Mouse (Mus musculus) ES-Bruce4 (cell line): ENCODE data around the gene Prrg4. TPM values are rescaled to one million over a fixed set of nuclear protein-coding genes. Genes with fewer than 3 reads are reported as not detected.
A peak's percentile ranks its signal among the peaks of the same experiment; 100 is the strongest.

ENCODE experiments used
- H3K27ac ChIP-seq: 2 replicates; pipeline ENCODE4 v1.5.1; 2012; ENCODE audit warnings: low read length, inconsistent platforms; ENCODE audit not compliant: insufficient read depth
- H3K27me3 ChIP-seq: 2 replicates; pipeline ENCODE4 v1.6.1; 2012; ENCODE audit warnings: mild to moderate bottlenecking, low read length, inconsistent platforms; ENCODE audit not compliant: control insufficient read depth, poor library complexity, insufficient read depth, severe bottlenecking
- H3K36me3 ChIP-seq: 2 replicates; pipeline ENCODE4 v1.6.1; 2012; ENCODE audit warnings: inconsistent platforms, mild to moderate bottlenecking, low read length, moderate library complexity; ENCODE audit not compliant: control insufficient read depth, poor library complexity, insufficient read depth, severe bottlenecking
- H3K4me1 ChIP-seq: one replicate; pipeline ENCODE4 v1.8.1; 2011; ENCODE audit warnings: low read length; ENCODE audit not compliant: control insufficient read depth, insufficient read depth
- H3K4me3 ChIP-seq: 2 replicates; pipeline ENCODE4 v1.5.1; 2011; ENCODE audit warnings: low read depth, mild to moderate bottlenecking, low read length
- H3K9ac ChIP-seq: 2 replicates; pipeline ENCODE4 v1.6.1; 2012; ENCODE audit warnings: low read depth, mild to moderate bottlenecking, inconsistent platforms; ENCODE audit not compliant: poor library complexity, severe bottlenecking
- H3K9me3 ChIP-seq: replicated peaks from 2 replicates; pipeline ENCODE4 v1.6.1; 2012; ENCODE audit warnings: mild to moderate bottlenecking, low read length, inconsistent platforms; ENCODE audit not compliant: control insufficient read depth, poor library complexity, insufficient read depth, severe bottlenecking
- CTCF ChIP-seq: IDR thresholded peaks from one replicate; pipeline ENCODE4 v1.8.1; 2011; ENCODE audit warnings: low read depth, low read length
- EP300 ChIP-seq: IDR thresholded peaks from 2 replicates; pipeline ENCODE4 v1.6.1; 2011; ENCODE audit warnings: low read depth, low read length; ENCODE audit not compliant: insufficient read depth
- POLR2A ChIP-seq: IDR thresholded peaks from one replicate; pipeline ENCODE4 v1.8.1; 2011; ENCODE audit warnings: low read length; ENCODE audit not compliant: insufficient read depth
- polyA plus RNA-seq: library from polyadenylated mRNA; stranded (reverse); fragments of >200 nt; gene quantifications from 2 replicates; pipeline ENCODE4 v1.2.4, GENCODE M21; 2011; ENCODE audit warnings: low read depth; ENCODE audit not compliant: missing spikeins, insufficient read depth, insufficient read length

Prrg4 gene
- polyA plus RNA-seq, 1 experiment: 64.3 TPM

DNA sequence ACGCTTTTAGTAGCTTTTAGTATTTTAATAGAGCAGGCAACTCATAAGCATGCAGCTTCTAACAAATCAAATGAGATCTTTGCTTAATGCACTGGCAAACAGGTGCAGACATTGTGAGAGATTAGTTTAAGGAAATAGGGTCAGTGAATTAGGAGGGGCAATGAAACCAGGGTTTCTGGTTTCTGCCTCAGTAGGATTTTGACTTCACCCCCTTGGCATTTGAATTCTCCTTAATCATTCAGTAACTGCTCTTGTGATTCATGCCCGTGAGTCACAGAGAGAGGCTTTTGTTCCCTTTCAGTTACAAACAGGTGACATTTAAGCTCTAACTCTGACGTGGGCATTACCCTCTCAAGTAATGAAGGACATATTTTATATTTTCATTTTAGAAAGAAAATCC is 6.1 kb upstream of the Prrg4 start:
- no peak for TF ChIP-seq EP300
- TF ChIP-seq CTCF: no peak
- TF ChIP-seq POLR2A: no peak
- H3K27ac ChIP-seq: peak overlapping the region; percentile 88
- H3K27me3 ChIP-seq: no peaks in the 10 kb centered on the region
- peaks cover 3% of the 10 kb centered on the region for H3K4me1 ChIP-seq
- no peaks in the 10 kb centered on the region for H3K9me3 ChIP-seq
- no peak overlapping the region for H3K4me3 ChIP-seq
- no peaks in the 10 kb centered on the region for H3K36me3 ChIP-seq
- H3K9ac ChIP-seq: peak overlapping the region; percentile 50; the same call in 1 of the 2 replicates

DNA sequence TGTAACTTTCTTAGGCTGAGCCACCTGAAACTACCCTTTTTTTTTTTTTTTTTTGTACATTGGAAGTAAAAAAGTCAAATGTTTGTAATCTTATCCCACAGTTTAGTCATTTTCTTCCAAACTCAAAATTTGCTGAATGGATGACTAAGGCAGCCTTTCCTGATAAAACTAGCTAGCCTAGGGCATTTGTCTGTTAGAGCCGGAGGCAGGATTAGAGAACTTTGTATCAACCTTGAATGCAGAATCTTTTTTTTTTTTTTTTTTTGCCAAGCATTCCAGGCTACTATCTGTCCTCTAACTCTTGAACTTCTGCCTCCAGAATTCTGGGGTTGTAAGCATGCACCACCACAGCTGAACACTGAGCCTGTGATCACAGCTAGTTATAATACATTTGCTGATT is 5.2 kb upstream of the Prrg4 start:
- TF ChIP-seq CTCF (no peak), POLR2A (no peak), EP300 (no peak)
- H3K9me3 ChIP-seq: no peaks in the 10 kb centered on the region
- no peaks in the 10 kb centered on the region for H3K36me3 ChIP-seq
- peaks cover 3% of the 10 kb centered on the region for H3K4me1 ChIP-seq
- H3K27me3 ChIP-seq: no peaks in the 10 kb centered on the region
- no peak overlapping the region; the same call in 1 of the 2 replicates for H3K27ac ChIP-seq
- H3K9ac ChIP-seq: no peak overlapping the region
- no peak overlapping the region for H3K4me3 ChIP-seq

DNA sequence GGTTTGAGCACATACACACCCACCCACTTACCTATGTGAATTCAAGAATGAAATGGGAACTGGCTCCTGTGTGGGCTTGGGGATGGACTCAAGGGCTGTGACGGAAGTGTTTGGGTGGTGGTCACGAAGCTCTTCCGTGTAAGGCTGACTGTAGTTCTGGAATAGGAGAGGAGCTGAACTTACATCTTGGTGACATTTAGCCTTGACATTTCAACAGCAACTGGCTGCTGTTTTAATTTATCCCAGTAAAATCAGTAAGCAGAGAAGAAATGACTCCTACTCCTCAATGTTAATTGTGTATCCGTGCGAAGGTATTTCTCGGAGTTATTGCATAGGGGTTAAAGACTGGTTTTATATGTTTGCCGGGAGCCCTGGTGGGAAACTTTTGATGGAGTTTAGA is 2.9 kb upstream of the Prrg4 start:
- Histone ChIP-seq H3K27me3 (no peaks in the 10 kb centered on the region), H3K36me3 (no peaks in the 10 kb centered on the region; the same call in 1 of the 2 replicates), H3K4me3 (no peak overlapping the region), H3K4me1 (peaks cover 3% of the 10 kb centered on the region), H3K9ac (no peak overlapping the region), H3K27ac (peak overlapping the region; percentile 55), H3K9me3 (no peaks in the 10 kb centered on the region)
- TF ChIP-seq POLR2A (no peak), EP300 (no peak), CTCF (no peak)

DNA sequence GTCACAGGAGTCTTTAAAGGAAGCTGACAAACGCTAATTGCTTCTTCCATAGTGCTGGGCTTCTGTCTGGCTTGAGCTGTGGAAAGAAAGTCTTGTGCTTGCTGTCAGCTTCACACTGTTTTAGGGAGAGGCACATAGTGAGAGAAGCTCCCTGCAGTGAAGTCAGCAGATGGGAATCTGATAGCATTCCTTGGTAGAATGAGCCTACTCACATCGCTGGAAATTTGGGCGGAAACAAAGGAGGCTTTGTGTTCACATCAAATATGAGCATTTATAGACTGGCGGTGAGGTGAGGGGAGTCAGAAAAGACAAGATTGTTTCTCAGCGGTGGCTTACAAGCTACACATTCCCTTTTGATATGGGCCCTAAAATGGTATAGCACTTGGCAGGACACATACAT is 2.0 kb upstream of the Prrg4 start:
- Histone ChIP-seq H3K27ac (peak overlapping the region; percentile 73), H3K4me1 (peaks cover 3% of the 10 kb centered on the region), H3K36me3 (peaks cover 2% of the 10 kb centered on the region; the same call in 1 of the 2 replicates), H3K27me3 (no peaks in the 10 kb centered on the region), H3K9ac (no peak overlapping the region), H3K9me3 (no peaks in the 10 kb centered on the region), H3K4me3 (no peak overlapping the region)
- TF ChIP-seq EP300 (no peak), POLR2A (no peak), CTCF (no peak)

DNA sequence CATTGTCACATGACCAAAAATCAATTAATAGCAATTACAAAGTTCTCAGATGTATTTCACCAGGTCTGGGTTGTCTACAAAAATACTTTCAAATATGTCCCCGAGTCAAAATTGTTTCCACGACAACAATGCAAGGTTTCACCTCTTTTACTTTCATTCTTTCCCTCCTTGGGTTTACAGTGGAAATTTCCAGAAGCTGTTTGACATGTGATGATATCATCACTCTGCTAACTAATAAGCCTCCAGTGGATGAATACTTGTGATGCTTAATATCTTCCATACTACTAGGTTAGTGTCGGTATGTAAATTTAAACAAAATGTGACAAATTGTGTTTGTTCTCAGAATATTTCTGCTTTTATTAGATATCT is 299 bp upstream of the Prrg4 start:
- Histone ChIP-seq H3K4me3 (no peak overlapping the region), H3K27me3 (no peaks in the 10 kb centered on the region), H3K9me3 (no peaks in the 10 kb centered on the region), H3K4me1 (peaks cover 4% of the 10 kb centered on the region), H3K36me3 (peaks cover 15% of the 10 kb centered on the region), H3K9ac (no peak overlapping the region), H3K27ac (no peak overlapping the region)
- no peak for TF ChIP-seq CTCF
- TF ChIP-seq EP300: no peak
- TF ChIP-seq POLR2A: no peak

DNA sequence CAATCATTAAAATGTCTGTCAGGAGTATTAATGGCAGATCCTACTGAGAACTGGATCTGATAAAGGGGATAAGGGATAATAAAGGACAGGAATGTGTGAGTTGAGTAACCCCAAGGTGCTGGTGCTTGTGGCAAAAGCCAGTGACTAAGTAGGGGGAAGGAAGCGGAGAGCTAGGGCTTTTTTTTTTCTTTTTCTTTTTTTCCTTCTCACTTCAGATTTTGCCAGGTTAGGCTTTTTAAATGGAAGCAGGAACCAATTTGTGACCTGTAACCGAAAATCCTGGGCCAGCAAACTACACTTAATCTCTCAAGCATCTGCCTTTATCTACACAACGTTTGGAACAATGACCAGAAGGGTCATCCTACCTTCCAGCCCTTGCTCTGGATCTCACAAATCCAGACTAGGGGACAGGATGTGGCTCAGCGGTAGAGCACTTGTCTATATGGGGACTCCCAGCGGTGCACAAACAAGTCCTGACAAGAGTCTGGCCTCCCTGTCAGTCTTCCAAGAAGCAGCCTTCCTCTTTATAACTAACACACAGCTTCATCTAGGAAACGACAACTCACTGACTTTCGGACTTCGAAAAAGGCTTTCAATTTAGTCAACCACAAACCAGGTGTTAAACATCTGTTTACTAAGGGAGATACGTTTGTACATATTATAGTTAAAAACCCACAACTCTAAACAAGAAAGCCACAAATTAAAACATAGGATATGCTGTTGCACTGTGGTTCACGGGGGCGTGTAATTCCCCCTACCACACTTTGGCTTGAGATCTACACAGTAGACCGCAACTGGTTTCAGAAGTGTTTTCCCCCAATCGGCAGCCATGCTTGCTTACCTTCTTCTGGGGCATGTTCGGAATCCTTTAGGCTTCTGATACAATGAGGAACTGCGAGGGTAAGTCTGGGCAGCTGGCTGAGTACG is 1.2 kb downstream of the Prrg4 start:
- Histone ChIP-seq H3K36me3 (peaks cover 26% of the 10 kb centered on the region), H3K27ac (peak overlapping the region; percentile 57), H3K9me3 (no peaks in the 10 kb centered on the region), H3K4me1 (peaks cover 2% of the 10 kb centered on the region), H3K4me3 (peak overlapping the region; percentile 89), H3K9ac (peak overlapping the region; percentile 69), H3K27me3 (no peaks in the 10 kb centered on the region)
- TF ChIP-seq EP300: 0 out of 2 replicates have a peak, but pooled peaks have one; percentile 42
- no peak for TF ChIP-seq CTCF
